Mouse (Mus musculus) thymus, adult 2 months (tissue): ENCODE measurements around the gene Pttg1ip.

ENCODE experiments used
- CTCF ChIP-seq: fragments of 200-500 bp; IDR thresholded peaks from 2 replicates; pipeline ENCODE4 v1.5.1; 2012; ENCODE audit warnings: mild to moderate bottlenecking, control low read depth, low read length, moderate library complexity, borderline replicate concordance; ENCODE audit not compliant: control insufficient read depth, poor library complexity, insufficient read depth; ENCODE audit errors: extremely low read depth
- POLR2A ChIP-seq: fragments of 200-500 bp; IDR thresholded peaks from 2 replicates; pipeline ENCODE4 v1.6.1; 2012; ENCODE audit warnings: mild to moderate bottlenecking, low read length, control low read depth, moderate library complexity; ENCODE audit not compliant: control insufficient read depth, poor library complexity, insufficient read depth; ENCODE audit errors: extremely low read depth

GRCm38 (mm10) chr10:77587091-77587775, 5.7 kb downstream of the Pttg1ip start:
- TF ChIP-seq CTCF, result no peak
- TF ChIP-seq POLR2A, result no peak
